Mouse (Mus musculus) liver, postnatal 0 days (tissue): ENCODE measurements at regions not wholly inside any gene's neighbourhood (a gene's known extent, or its start where the extent isn't known, plus 50 kb on each side); places are given as distances from the start of the nearest gene placed in this dataset.
A peak's percentile ranks its signal among the peaks of the same experiment; 100 is the strongest.

ENCODE experiments used
- ATAC-seq: fragments of 200-750 bp; cut with Nextera tagmentation; 2 replicates; pipeline ENCODE4 v1.8.0; 2017; ENCODE audit warnings: mild to moderate bottlenecking, moderate library complexity
- DNase-seq: peaks from one replicate; pipeline ENCODE4 v3.0.0-alpha.2; 2016
- H3K27ac ChIP-seq: fragments of 300-500 bp; sonication (generic); 2 replicates; pipeline ENCODE4 v1.5.1; 2014; ENCODE audit warnings: antibody characterized with exemption, moderate library complexity, mild to moderate bottlenecking, low read depth
- H3K27me3 ChIP-seq: fragments of 300-500 bp; sonication (generic); 2 replicates; pipeline ENCODE4 v1.6.1; 2014; ENCODE audit warnings: low read length, control low read depth, mixed read lengths; ENCODE audit not compliant: insufficient read depth
- H3K36me3 ChIP-seq: fragments of 300-500 bp; sonication (generic); replicated peaks from 2 replicates; pipeline ENCODE4 v1.6.1; 2014; ENCODE audit warnings: mild to moderate bottlenecking, control low read depth, low read length, moderate library complexity, mixed read lengths; ENCODE audit not compliant: insufficient read depth
- H3K4me1 ChIP-seq: fragments of 300-500 bp; sonication (generic); 2 replicates; pipeline ENCODE4 v1.6.1; 2014; ENCODE audit warnings: antibody characterized with exemption, mild to moderate bottlenecking, control low read depth; ENCODE audit not compliant: insufficient read depth
- H3K4me2 ChIP-seq: fragments of 300-500 bp; sonication (generic); 2 replicates; pipeline ENCODE4 v1.6.1; 2014; ENCODE audit warnings: low read depth, mild to moderate bottlenecking, low read length, moderate library complexity, mixed read lengths
- H3K4me3 ChIP-seq: fragments of 300-500 bp; sonication (generic); 2 replicates; pipeline ENCODE4 v1.5.1; 2014; ENCODE audit warnings: low read depth, low read length
- H3K9ac ChIP-seq: fragments of 300-500 bp; sonication (generic); replicated peaks from 2 replicates; pipeline ENCODE4 v1.6.1; 2014; ENCODE audit warnings: mild to moderate bottlenecking, moderate library complexity
- H3K9me3 ChIP-seq: fragments of 300-500 bp; sonication (generic); 2 replicates; pipeline ENCODE4 v1.6.1; 2016; ENCODE audit warnings: mild to moderate bottlenecking, control low read depth, low read length, mixed read lengths
- CTCF ChIP-seq: sonication (generic); IDR thresholded peaks from 2 replicates; pipeline ENCODE4 v1.5.1; 2016; ENCODE audit warnings: antibody characterized with exemption, low read depth
- EP300 ChIP-seq: IDR thresholded peaks from 2 replicates; pipeline ENCODE4 v1.6.1; 2016; ENCODE audit warnings: antibody characterized with exemption, low read depth, mild to moderate bottlenecking
- WGBS: fragments of 180-500 bp; shearing (Covaris S2); extraction: QIAGEN DNeasy Blood & Tissue Kit; methylation state at CpG from one replicate; pipeline ENCODE4 v1.1.7; 2014; ENCODE audit not compliant: insufficient replicate concordance; 5-methylcytosine and 5-hydroxymethylcytosine counted together

DNA sequence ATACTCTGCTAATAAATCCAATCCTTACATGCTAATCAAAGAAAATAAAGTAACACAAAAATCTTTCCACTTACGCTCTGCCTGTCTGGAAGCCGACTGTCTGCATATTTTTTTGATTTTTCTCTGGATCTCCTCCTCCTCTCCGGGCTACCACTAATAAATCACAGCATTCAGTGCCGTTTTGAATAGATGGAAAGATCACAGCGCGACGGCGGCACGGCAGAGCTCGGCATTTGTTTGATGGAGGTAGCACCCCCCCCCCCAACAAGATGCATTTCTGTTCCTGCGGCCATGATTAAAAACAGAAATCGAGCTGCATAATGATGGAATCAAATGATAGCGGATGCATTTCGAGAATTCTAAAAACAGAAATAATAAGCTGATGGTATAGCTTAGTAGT, 89.7 kb upstream of the Castor2 start:
- DNase-seq (no peak), ATAC-seq (no peak)
- Histone ChIP-seq H3K9me3 (no peaks in the 10 kb centered on the region), H3K4me1 (peaks cover 2% of the 10 kb centered on the region; the same call in 1 of the 2 replicates), H3K9ac (no peak overlapping the region), H3K27me3 (no peaks in the 10 kb centered on the region), H3K4me3 (no peak overlapping the region), H3K36me3 (no peaks in the 10 kb centered on the region), H3K27ac (no peak overlapping the region), H3K4me2 (no peak overlapping the region)
- WGBS = 79% methylated on average over 14 of the region's 14 CpGs
- TF ChIP-seq CTCF = no peak
- no peak for TF ChIP-seq EP300

DNA sequence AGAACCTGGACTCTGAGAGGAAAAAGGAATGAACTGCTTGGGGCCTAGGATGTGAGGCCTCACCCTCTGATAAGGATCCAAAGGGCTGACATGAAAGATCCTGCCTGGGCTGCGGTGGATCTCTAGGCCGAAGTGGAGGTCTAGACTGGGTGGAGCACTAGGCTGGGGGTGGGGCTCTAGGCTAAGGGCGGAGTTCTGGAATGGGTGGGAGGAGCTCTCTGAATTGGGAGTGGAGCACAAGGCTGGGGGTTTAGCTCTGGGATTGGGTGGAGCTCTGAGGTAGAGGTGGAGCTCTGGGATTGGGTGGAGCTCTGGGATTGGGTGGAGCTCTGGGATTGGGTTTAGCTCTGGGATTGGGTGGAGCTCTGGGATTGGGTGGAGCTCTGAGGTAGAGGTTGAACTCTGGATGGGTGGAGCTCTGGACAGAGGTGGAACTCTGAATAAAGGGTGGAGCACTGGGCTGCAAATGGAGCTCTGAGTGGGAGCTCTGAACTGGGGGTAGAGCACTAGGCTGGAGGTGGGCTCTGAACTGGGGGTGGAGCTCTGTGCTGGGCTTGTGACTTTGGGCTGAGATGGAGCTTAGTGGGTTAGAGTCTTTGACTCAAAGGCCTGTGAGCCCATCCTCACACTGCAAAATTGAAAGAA, 92.3 kb upstream of the Castor2 start:
- ATAC-seq (peak; percentile 49), DNase-seq (peak; percentile 21)
- H3K4me1 ChIP-seq = peaks cover 2% of the 10 kb centered on the region; the same call in 1 of the 2 replicates
- H3K9ac ChIP-seq = no peak overlapping the region
- H3K4me2 ChIP-seq = no peak overlapping the region
- no peaks in the 10 kb centered on the region for H3K36me3 ChIP-seq
- H3K27ac ChIP-seq = no peak overlapping the region
- TF ChIP-seq CTCF = no peak
- TF ChIP-seq EP300 = no peak
- no peaks in the 10 kb centered on the region for H3K9me3 ChIP-seq
- 14% methylated on average over 3 of the region's 3 CpGs for WGBS
- H3K27me3 ChIP-seq = no peaks in the 10 kb centered on the region
- H3K4me3 ChIP-seq = no peak overlapping the region

DNA sequence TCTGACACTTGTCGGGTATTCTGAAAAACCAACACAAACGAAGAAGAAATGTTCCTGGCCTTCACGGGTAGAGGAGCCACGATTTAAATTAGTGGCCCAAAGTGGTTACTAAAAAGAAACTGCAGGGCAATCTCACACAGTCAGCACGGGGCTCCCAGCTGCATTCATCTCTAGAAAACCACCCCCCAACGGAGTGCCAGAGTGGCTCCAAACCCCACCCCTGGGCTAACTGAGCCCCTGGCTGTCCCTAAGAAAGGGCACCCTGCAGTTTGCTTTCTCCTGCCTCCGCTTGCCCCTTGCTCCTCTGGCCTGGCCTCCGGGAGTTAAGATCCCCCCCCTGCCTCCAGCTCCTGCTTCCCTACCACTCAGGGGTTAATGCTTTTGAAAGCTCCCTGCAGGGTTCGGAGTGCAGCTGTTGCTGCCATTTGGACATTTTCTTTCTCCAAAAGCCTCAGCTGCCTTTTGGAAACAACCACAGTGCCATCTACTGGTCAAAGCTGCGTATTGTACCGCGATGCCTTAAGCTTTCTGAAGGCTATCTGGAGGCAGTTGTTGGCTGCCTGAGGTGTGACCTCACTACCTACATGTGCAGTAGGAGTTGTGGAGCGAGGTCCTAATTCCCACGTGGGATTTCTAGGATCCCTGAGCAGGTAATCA, 92.9 kb upstream of the Castor2 start:
- 12% methylated on average over 14 of the region's 14 CpGs for WGBS
- Histone ChIP-seq H3K4me3 (no peak overlapping the region), H3K27ac (no peak overlapping the region), H3K27me3 (no peaks in the 10 kb centered on the region), H3K9me3 (no peaks in the 10 kb centered on the region), H3K36me3 (no peaks in the 10 kb centered on the region), H3K9ac (no peak overlapping the region), H3K4me2 (peak overlapping the region; percentile 35; the same call in 1 of the 2 replicates), H3K4me1 (peaks cover 2% of the 10 kb centered on the region; the same call in 1 of the 2 replicates)
- TF ChIP-seq EP300 = no peak
- TF ChIP-seq CTCF = peak; percentile 87
- peak; percentile 70 for DNase-seq
- peak; percentile 62; the same call in 1 of the 2 replicates for ATAC-seq

DNA sequence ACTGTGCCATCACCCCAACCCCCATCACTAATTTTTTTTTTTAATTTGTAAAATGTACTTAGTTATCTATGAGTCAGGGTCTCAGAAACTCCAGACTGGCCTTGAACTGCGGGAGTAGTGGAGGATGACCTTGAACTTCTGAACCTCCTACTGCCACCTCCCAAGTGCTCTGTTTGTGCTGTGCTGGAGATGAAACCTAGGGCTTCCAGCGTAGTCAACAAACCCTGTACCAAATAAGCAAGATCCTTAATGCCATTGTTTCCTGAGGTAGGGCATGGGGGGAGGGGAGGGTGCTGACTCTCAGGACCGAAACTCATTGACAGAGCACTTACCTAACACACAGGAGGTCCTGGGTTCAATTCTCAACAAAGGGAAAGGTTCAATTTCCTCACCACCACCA, 93.5 kb upstream of the Castor2 start:
- no peak for DNase-seq
- TF ChIP-seq CTCF = no peak
- TF ChIP-seq EP300 = no peak
- no peaks in the 10 kb centered on the region for H3K9me3 ChIP-seq
- H3K4me3 ChIP-seq = no peak overlapping the region
- H3K9ac ChIP-seq = no peak overlapping the region
- no peaks in the 10 kb centered on the region for H3K36me3 ChIP-seq
- 50% methylated on average over 3 of the region's 3 CpGs for WGBS
- peaks cover 2% of the 10 kb centered on the region; the same call in 1 of the 2 replicates for H3K4me1 ChIP-seq
- H3K27ac ChIP-seq = no peak overlapping the region
- H3K27me3 ChIP-seq = no peaks in the 10 kb centered on the region
- H3K4me2 ChIP-seq = no peak overlapping the region
- no peak for ATAC-seq

DNA sequence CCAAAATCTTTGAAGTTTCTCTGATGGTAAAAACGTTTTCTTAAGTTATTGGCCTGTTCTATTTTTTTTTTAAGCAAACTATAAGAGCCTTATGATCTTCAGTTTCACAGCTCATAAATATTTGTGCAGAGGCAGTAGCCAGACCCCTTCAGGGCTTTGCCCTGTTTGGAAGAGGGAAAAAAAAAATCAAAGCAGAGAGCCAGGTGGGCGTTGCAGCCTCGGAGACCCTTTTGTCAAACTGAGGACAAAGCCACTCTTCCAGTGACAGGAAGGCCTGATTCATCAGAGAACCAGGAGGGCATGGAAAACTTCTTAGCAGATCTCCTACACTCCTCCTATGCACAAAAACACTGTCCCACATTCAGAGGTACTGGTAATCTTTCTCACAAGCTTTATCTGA, 99.4 kb upstream of the Castor2 start:
- no peak for TF ChIP-seq EP300
- TF ChIP-seq CTCF = no peak
- Histone ChIP-seq H3K27ac (no peak overlapping the region), H3K9me3 (no peaks in the 10 kb centered on the region), H3K9ac (no peak overlapping the region), H3K27me3 (no peaks in the 10 kb centered on the region), H3K4me2 (no peak overlapping the region), H3K4me3 (no peak overlapping the region), H3K4me1 (no peaks in the 10 kb centered on the region), H3K36me3 (no peaks in the 10 kb centered on the region)
- ATAC-seq (no peak), DNase-seq (no peak)
- 37% methylated on average over 3 of the region's 3 CpGs for WGBS

DNA sequence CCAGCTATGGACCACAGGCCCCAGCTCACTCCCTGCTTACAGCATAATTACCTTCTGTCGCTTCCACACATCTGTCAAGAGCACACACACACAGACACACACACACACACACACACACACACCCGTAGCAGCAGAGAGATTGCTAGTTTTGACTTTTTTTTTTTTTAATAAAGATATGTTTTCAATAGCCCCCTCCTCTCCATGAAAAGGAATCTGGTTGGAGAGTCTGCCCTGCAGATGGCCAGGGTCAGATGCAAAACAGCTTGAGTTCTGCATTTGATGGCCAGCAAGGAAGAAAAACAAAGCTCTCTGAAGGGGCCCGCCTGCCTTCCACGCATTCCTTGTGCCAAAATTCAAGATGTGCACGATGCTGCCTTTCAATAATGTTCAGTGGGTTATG, 99.8 kb upstream of the Castor2 start:
- Histone ChIP-seq H3K9ac (no peak overlapping the region), H3K4me1 (no peaks in the 10 kb centered on the region), H3K4me3 (no peak overlapping the region), H3K4me2 (no peak overlapping the region), H3K36me3 (no peaks in the 10 kb centered on the region), H3K27me3 (no peaks in the 10 kb centered on the region), H3K27ac (no peak overlapping the region), H3K9me3 (no peaks in the 10 kb centered on the region)
- DNase-seq (no peak), ATAC-seq (no peak)
- 45% methylated on average over 5 of the region's 5 CpGs for WGBS
- no peak for TF ChIP-seq EP300
- no peak for TF ChIP-seq CTCF
